Mouse (Mus musculus): ENCODE results near the gene Lin7b.

GRCm38 (mm10) chr7:45405091-45406075 lies 35.0 kb upstream of the Lin7b start, which contains the start of gene Kcna7:
- TF ChIP-seq CTCF (IDR thresholded peaks at IDR 0.05; ENCODE audit: insufficient read depth, low read length) (peak; percentile 77), POLR2A (IDR thresholded peaks at IDR 0.05; ENCODE audit: borderline replicate concordance, extremely low read depth, low read depth, low read length) (no peak)

All from lung, adult 2 months (tissue).